Mouse (Mus musculus) forebrain, embryonic 11.5 days (tissue): ENCODE data around the gene Cacna1i. TPM values are rescaled to one million over a fixed set of nuclear protein-coding genes. Genes with fewer than 3 reads are reported as not detected.

Source experiments
- ATAC-seq: fragments of 200-750 bp; cut with Nextera tagmentation; replicated peaks from 2 replicates; pipeline ENCODE4 v1.8.0; 2017; ENCODE audit warnings: moderate TSS enrichment; ENCODE audit not compliant: low FRiP score
- DNase-seq: peaks from one replicate; pipeline ENCODE4 v3.0.0-alpha.2; 2017; ENCODE audit warnings: low spot score
- H3K27ac ChIP-seq: fragments of 300-500 bp; sonication (generic); 2 replicates; pipeline ENCODE4 v1.5.1; 2014; ENCODE audit warnings: low read depth, low read length
- H3K27me3 ChIP-seq: fragments of 300-500 bp; sonication (generic); 2 replicates; pipeline ENCODE4 v1.6.1; 2014; ENCODE audit warnings: mild to moderate bottlenecking, low read length, mixed read lengths; ENCODE audit not compliant: control insufficient read depth, insufficient read depth
- H3K36me3 ChIP-seq: fragments of 300-500 bp; sonication (generic); 2 replicates; pipeline ENCODE4 v1.6.1; 2014; ENCODE audit warnings: mild to moderate bottlenecking, low read length, moderate library complexity, mixed read lengths; ENCODE audit not compliant: control insufficient read depth, insufficient read depth
- H3K4me1 ChIP-seq: fragments of 300-500 bp; sonication (generic); replicated peaks from 2 replicates; pipeline ENCODE4 v1.6.1; 2014; ENCODE audit warnings: low read length, mixed read lengths; ENCODE audit not compliant: control insufficient read depth, insufficient read depth
- H3K4me2 ChIP-seq: fragments of 300-500 bp; sonication (generic); 2 replicates; pipeline ENCODE4 v1.6.1; 2014; ENCODE audit warnings: low read depth, mild to moderate bottlenecking, low read length, moderate library complexity, mixed read lengths; ENCODE audit not compliant: severe bottlenecking
- H3K4me3 ChIP-seq: fragments of 300-500 bp; sonication (generic); 2 replicates; pipeline ENCODE4 v1.5.1; 2014; ENCODE audit warnings: low read depth, low read length
- H3K9ac ChIP-seq: fragments of 300-500 bp; sonication (generic); 2 replicates; pipeline ENCODE4 v1.6.1; 2014; ENCODE audit warnings: low read length
- H3K9me3 ChIP-seq: fragments of 300-500 bp; sonication (generic); 2 replicates; pipeline ENCODE4 v1.6.1; 2016; ENCODE audit warnings: low read length, mixed read lengths; ENCODE audit not compliant: control insufficient read depth
- WGBS: fragments of 180-500 bp; shearing (Covaris S2); extraction: QIAGEN DNeasy Blood & Tissue Kit; methylation state at CpG from one replicate; pipeline ENCODE4 v1.1.7; 2014; 5-methylcytosine and 5-hydroxymethylcytosine counted together
- polyA plus RNA-seq: library from polyadenylated mRNA; unstranded; fragments of >200 nt; fragmentation: Nextera tagmentation; extraction: Ambion mirVana; gene quantifications from 2 replicates; pipeline ENCODE4 v1.2.1, GENCODE M21; 2014

Cacna1i gene
- polyA plus RNA-seq, 1 experiment from 2014 or later = 0.12 TPM

- peak overlapping the region; percentile 93 for H3K27ac ChIP-seq
- peak; percentile 93 for DNase-seq
- whole genome bisulfite sequencing = under 1% methylated on average over 41 of the region's 51 CpGs
- H3K4me3 ChIP-seq = peak overlapping the region; percentile 99
- H3K9me3 ChIP-seq = no peaks in the 10 kb centered on the region
- H3K4me2 ChIP-seq = peak overlapping the region; percentile 97
- peaks cover 14% of the 10 kb centered on the region for H3K4me1 ChIP-seq
- peak; percentile 52 for ATAC-seq
- peak overlapping the region; percentile 99 for H3K9ac ChIP-seq
- H3K27me3 ChIP-seq = no peaks in the 10 kb centered on the region
- peaks cover 13% of the 10 kb centered on the region; the same call in 1 of the 2 replicates for H3K36me3 ChIP-seq
These were observed 31.4 kb upstream of the Cacna1i start for GRCm38 (mm10) chr15:80255646-80256121.

GRCm38 (mm10) chr15:80256242-80256641, 30.8 kb upstream of the Cacna1i start:
- H3K4me1 ChIP-seq = peaks cover 14% of the 10 kb centered on the region
- ATAC-seq = no peak
- 12% methylated on average over 16 of the region's 16 CpGs for WGBS

GRCm38 (mm10) chr15:80256656-80257601, 30.1 kb upstream of the Cacna1i start:
- ATAC-seq (no peak), DNase-seq (no peak)
- peak overlapping the region; percentile 99 for H3K9ac ChIP-seq
- peaks cover 13% of the 10 kb centered on the region; the same call in 1 of the 2 replicates for H3K36me3 ChIP-seq
- peak overlapping the region; percentile 99 for H3K4me3 ChIP-seq
- peaks cover 14% of the 10 kb centered on the region for H3K4me1 ChIP-seq
- 70% methylated on average over 12 of the region's 12 CpGs for WGBS
- H3K9me3 ChIP-seq = no peaks in the 10 kb centered on the region
- no peaks in the 10 kb centered on the region for H3K27me3 ChIP-seq
- H3K4me2 ChIP-seq = peak overlapping the region; percentile 97
- peak overlapping the region; percentile 93 for H3K27ac ChIP-seq

More at GRCm38 (mm10) chr15:80256242-80256641, 30.8 kb upstream of the Cacna1i start:
- Histone ChIP-seq H3K27ac (peak overlapping the region; percentile 93), H3K36me3 (peaks cover 13% of the 10 kb centered on the region; the same call in 1 of the 2 replicates), H3K27me3 (no peaks in the 10 kb centered on the region), H3K9ac (peak overlapping the region; percentile 99), H3K4me2 (peak overlapping the region; percentile 97), H3K9me3 (no peaks in the 10 kb centered on the region), H3K4me3 (peak overlapping the region; percentile 99)
- no peak for DNase-seq

GRCm38 (mm10) chr15:80257602-80258239, 29.3 kb upstream of the Cacna1i start:
- WGBS = 43% methylated on average over 4 of the region's 4 CpGs
- Histone ChIP-seq H3K9ac (0 out of 2 replicates have a peak overlapping the region, but pooled peaks have one; percentile 1), H3K36me3 (peaks cover 13% of the 10 kb centered on the region; the same call in 1 of the 2 replicates), H3K4me1 (peaks cover 14% of the 10 kb centered on the region), H3K9me3 (no peaks in the 10 kb centered on the region), H3K4me2 (no peak overlapping the region; the same call in 1 of the 2 replicates), H3K4me3 (peak overlapping the region; percentile 99; the same call in 1 of the 2 replicates), H3K27me3 (no peaks in the 10 kb centered on the region), H3K27ac (0 out of 2 replicates have a peak overlapping the region, but pooled peaks have one; percentile 2)
- no peak for ATAC-seq
- DNase-seq = no peak

GRCm38 (mm10) chr15:80258240-80259170, 28.5 kb upstream of the Cacna1i start:
- peaks cover 16% of the 10 kb centered on the region for H3K4me1 ChIP-seq

GRCm38 (mm10) chr15:80259406-80260045, 27.5 kb upstream of the Cacna1i start:
- H3K9ac ChIP-seq = no peak overlapping the region
- peaks cover 13% of the 10 kb centered on the region; the same call in 1 of the 2 replicates for H3K36me3 ChIP-seq
- ATAC-seq = no peak
- H3K27ac ChIP-seq = no peak overlapping the region
- no peaks in the 10 kb centered on the region for H3K27me3 ChIP-seq
- no peak for DNase-seq
- H3K4me3 ChIP-seq = no peak overlapping the region
- H3K4me1 ChIP-seq = peaks cover 12% of the 10 kb centered on the region
- H3K9me3 ChIP-seq = no peaks in the 10 kb centered on the region
- 74% methylated on average over 8 of the region's 8 CpGs for WGBS
- no peak overlapping the region for H3K4me2 ChIP-seq

More at GRCm38 (mm10) chr15:80258240-80259170, 28.5 kb upstream of the Cacna1i start:
- no peaks in the 10 kb centered on the region for H3K9me3 ChIP-seq
- no peak overlapping the region for H3K4me3 ChIP-seq
- no peak overlapping the region for H3K9ac ChIP-seq
- ATAC-seq (no peak), DNase-seq (peak; percentile 61)
- WGBS = 72% methylated on average over 11 of the region's 11 CpGs
- H3K27me3 ChIP-seq = no peaks in the 10 kb centered on the region
- peak overlapping the region; percentile 0; the same call in 1 of the 2 replicates for H3K27ac ChIP-seq
- H3K36me3 ChIP-seq = peaks cover 13% of the 10 kb centered on the region; the same call in 1 of the 2 replicates
- H3K4me2 ChIP-seq = no peak overlapping the region

GRCm38 (mm10) chr15:80260677-80261076, 26.4 kb upstream of the Cacna1i start:
- DNase-seq = peak; percentile 92
- no peaks in the 10 kb centered on the region for H3K27me3 ChIP-seq
- ATAC-seq = no peak
- H3K4me3 ChIP-seq = no peak overlapping the region
- 20% methylated on average over 3 of the region's 3 CpGs for WGBS
- H3K9me3 ChIP-seq = no peaks in the 10 kb centered on the region
- H3K9ac ChIP-seq = no peak overlapping the region
- H3K4me1 ChIP-seq = peaks cover 13% of the 10 kb centered on the region
- no peak overlapping the region for H3K27ac ChIP-seq
- H3K4me2 ChIP-seq = no peak overlapping the region
- H3K36me3 ChIP-seq = peaks cover 13% of the 10 kb centered on the region; the same call in 1 of the 2 replicates
